Mouse (Mus musculus) kidney, adult 10 weeks (tissue): ENCODE measurements around the gene Cntn5. TPM values are rescaled to one million over a fixed set of nuclear protein-coding genes. Genes with fewer than 3 reads are reported as not detected.

Source experiments
- polyA plus RNA-seq: library from polyadenylated mRNA; stranded (reverse); fragments of 350-450 nt; fragmentation: Illumina TruSeq; extraction: RNeasy Lipid Tissue Mini Kit (QIAGEN cat#74804); gene quantifications from one replicate; pipeline ENCODE4 v1.2.3, GENCODE M21; 2014; ENCODE audit warnings: low read depth, low replicate concordance

The Cntn5 gene
- polyA plus RNA-seq: 0.24 TPM

GRCm38 (mm10) chr9:10904616-10905363 is at the start of gene Cntn5:
Gene Cntn5 (minus strand): TSS chr9:10904775.

